Mouse (Mus musculus): ENCODE results near the gene Epha7. TPM values are rescaled to one million over a fixed set of nuclear protein-coding genes. Genes with fewer than 3 reads are reported as not detected.

The Epha7 gene
- total and polyA plus RNA-seq, 3 experiments = not detected

GRCm38 (mm10) chr4:28902004-28902704 is 89.2 kb downstream of the Epha7 start:
- H3K9ac ChIP-seq (ENCODE audit: insufficient read depth, low read depth) = no peak overlapping the region
- no peaks in the 10 kb centered on the region for H3K36me3 ChIP-seq (replicated peaks in 1 of 2; ENCODE audit: control insufficient read depth in 1 of 2, insufficient read depth in 1 of 2, low read length in 1 of 2)
- dilution Hi-C loops (cut with MboI; ENCODE audit: extremely low pct_ligation_motif_present, extremely low pct_unique_long_range_greater_than_20kb, low sequenced_read_pairs) = no loop called here
- TF ChIP-seq MAFK (IDR thresholded peaks at IDR 0.05; ENCODE audit: insufficient replicate concordance, low read length) = no peak
- TF ChIP-seq MEF2A (IDR thresholded peaks at IDR 0.05; ENCODE audit: borderline replicate concordance, low read depth, low read length) = no peak
- no peak for TF ChIP-seq JUN (IDR thresholded peaks at IDR 0.05; ENCODE audit: insufficient read depth, low read depth, low read length)
- TF ChIP-seq GABPA (IDR thresholded peaks at IDR 0.05; ENCODE audit: insufficient replicate concordance, low read depth, low read length) = no peak
- TF ChIP-seq USF1 (IDR thresholded peaks at IDR 0.05; ENCODE audit: low read depth, low read length) = no peak
- no peak for TF ChIP-seq E2F4 (IDR thresholded peaks at IDR 0.05; ENCODE audit: insufficient replicate concordance, low read depth, low read length)
- no peak for TF ChIP-seq ZNF384 (IDR thresholded peaks at IDR 0.05; ENCODE audit: low read depth, low read length)
- no peak for TF ChIP-seq JUND (conservative IDR thresholded peaks at IDR 0.05; ENCODE audit: low read depth, low read length)
- TF ChIP-seq RCOR1 (conservative IDR thresholded peaks at IDR 0.05; ENCODE audit: low read depth, low read length) = no peak
- H3K79me2 ChIP-seq (replicated peaks; ENCODE audit: control insufficient read depth, extremely low read depth, insufficient read depth, poor library complexity, severe bottlenecking) = no peaks in the 10 kb centered on the region
- no peak overlapping the region for H3K27ac ChIP-seq (ENCODE audit: insufficient read depth, low read depth)
- H3K4me1 ChIP-seq (ENCODE audit: control insufficient read depth in 1 of 2, insufficient read depth in 2 of 2) = no peaks in the 10 kb centered on the region
- peaks cover 32% of the 10 kb centered on the region for H3K9me3 ChIP-seq (replicated peaks; ENCODE audit: low read length)
- in situ Hi-C loops (cut with MboI; ENCODE audit: low pct_ligation_motif_present, low pct_unique_long_range_greater_than_20kb, low sequenced_read_pairs) = no loop called here
- H3K27me3 ChIP-seq (replicated peaks) = no peaks in the 10 kb centered on the region
- H3K4me2 ChIP-seq (ENCODE audit: insufficient read depth, low read depth, poor library complexity, severe bottlenecking) = no peak overlapping the region
- H3K4me3 ChIP-seq (replicated peaks in 1 of 3; ENCODE audit: low read depth in 2 of 3, low read length in 2 of 3, poor library complexity in 1 of 3) = no peak overlapping the region
- DNase-seq (ENCODE audit: extremely low read depth) = no peak

- DNase-seq (ENCODE audit: extremely low read depth) = no peak
- Histone ChIP-seq H3K9me3 (replicated peaks; ENCODE audit: low read length) (peaks cover 28% of the 10 kb centered on the region), H3K79me2 (replicated peaks; ENCODE audit: control insufficient read depth, extremely low read depth, insufficient read depth, poor library complexity, severe bottlenecking) (no peaks in the 10 kb centered on the region), H3K36me3 (replicated peaks in 1 of 2; ENCODE audit: control insufficient read depth in 1 of 2, insufficient read depth in 1 of 2, low read length in 1 of 2) (no peaks in the 10 kb centered on the region), H3K4me1 (ENCODE audit: control insufficient read depth in 1 of 2, insufficient read depth in 2 of 2) (no peaks in the 10 kb centered on the region), H3K4me2 (ENCODE audit: insufficient read depth, low read depth, poor library complexity, severe bottlenecking) (no peak overlapping the region), H3K27me3 (replicated peaks) (no peaks in the 10 kb centered on the region), H3K9ac (ENCODE audit: insufficient read depth, low read depth) (no peak overlapping the region), H3K27ac (ENCODE audit: insufficient read depth, low read depth) (no peak overlapping the region), H3K4me3 (replicated peaks in 1 of 3; ENCODE audit: low read depth in 2 of 3, low read length in 2 of 3, poor library complexity in 1 of 3) (no peak overlapping the region)
- no peak for TF ChIP-seq MXI1 (IDR thresholded peaks at IDR 0.05; ENCODE audit: low read depth, low read length)
- no peak for TF ChIP-seq ETS1 (conservative IDR thresholded peaks at IDR 0.05; ENCODE audit: low read depth, low read length)
- TF ChIP-seq TBP (conservative IDR thresholded peaks at IDR 0.05; ENCODE audit: low read depth, low read length) = no peak
- TF ChIP-seq USF2 (conservative IDR thresholded peaks at IDR 0.05; ENCODE audit: low read depth, low read length) = no peak
- no peak for TF ChIP-seq CTCF (conservative IDR thresholded peaks at IDR 0.05 in 1 of 2, IDR thresholded peaks at IDR 0.05 in 1 of 2; ENCODE audit: low read depth in 2 of 2, low read length in 2 of 2)
- TF ChIP-seq EP300 (IDR thresholded peaks at IDR 0.05; ENCODE audit: low read length) = no peak
- TF ChIP-seq ZMIZ1 (IDR thresholded peaks at IDR 0.05; ENCODE audit: low read depth, low read length) = no peak
- dilution Hi-C loops (cut with MboI; ENCODE audit: extremely low pct_ligation_motif_present, extremely low pct_unique_long_range_greater_than_20kb, low sequenced_read_pairs) = no loop called here
- in situ Hi-C loops (cut with MboI; ENCODE audit: low pct_ligation_motif_present, low pct_unique_long_range_greater_than_20kb, low sequenced_read_pairs) = no loop called here
These were observed 94.1 kb downstream of the Epha7 start for GRCm38 (mm10) chr4:28906985-28907384.

All from CH12.LX (cell line).